Mouse (Mus musculus) cerebellum, adult 9-10 months (tissue): ENCODE data around the gene Ivl.

Experiments
- DNase-seq: peaks from one replicate; pipeline ENCODE4 v3.0.0; 2022

Ivl gene

DNA sequence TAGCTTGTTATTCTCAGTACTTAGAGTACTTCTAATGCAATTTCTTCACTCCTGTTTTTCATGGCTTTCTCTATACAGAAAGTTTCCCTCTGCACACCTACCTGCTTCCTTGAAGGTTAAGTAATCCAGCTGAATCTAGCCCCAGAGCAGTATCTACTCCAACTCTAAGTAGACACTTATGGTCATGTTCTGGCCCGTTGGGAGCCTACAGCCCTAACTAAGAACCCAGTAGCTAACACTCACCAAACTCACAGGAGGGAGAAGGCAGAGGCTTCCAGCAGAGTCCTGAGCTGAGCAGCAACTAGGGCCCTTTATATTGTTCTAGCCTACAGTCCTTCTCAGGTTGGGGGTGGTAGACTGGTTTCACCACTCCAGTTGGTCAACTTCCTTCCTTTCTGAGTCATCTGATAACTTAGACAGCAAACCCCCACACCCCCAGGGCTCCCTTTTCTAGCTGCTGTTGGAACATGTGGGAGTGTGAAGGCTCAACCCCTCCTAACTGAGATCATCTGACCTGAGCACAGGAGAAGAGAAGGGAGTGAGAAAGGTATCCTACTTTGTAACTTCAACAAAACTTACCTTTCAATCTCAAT, at the start of gene Ivl:
Gene Ivl, minus strand, starts transcription at position 287 of the 593 bp plus-strand sequence.
- DNase-seq = no peak

- DNase-seq = no peak
These were observed 48.0 kb upstream of the Ivl start, which contains the start of gene Lce6a for GRCm38 (mm10) chr3:92621560-92621959. Lce6a (minus strand) TSS chr3:92621660.

DNA sequence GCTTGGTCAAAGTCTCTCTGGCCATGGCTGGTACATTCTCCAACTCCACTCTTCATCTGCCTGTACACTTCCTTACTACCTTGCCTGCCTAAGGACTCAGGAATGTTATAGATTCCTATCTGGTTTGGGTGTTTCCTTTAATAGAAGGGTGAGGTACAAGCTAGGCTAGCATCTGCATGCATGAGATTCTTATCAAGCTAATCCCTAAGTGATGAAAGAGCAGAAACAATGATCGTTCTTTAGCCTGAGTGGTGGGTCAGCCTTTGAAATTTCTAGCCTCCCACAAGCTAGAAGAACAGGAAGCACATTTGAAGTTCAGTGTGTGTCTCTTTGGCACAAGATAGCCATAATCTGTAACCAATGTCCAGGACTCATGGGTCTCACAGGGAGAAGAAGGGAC, 36.3 kb upstream of the Ivl start:
- DNase-seq = no peak

- no peak for DNase-seq
These were observed 33.9 kb upstream of the Ivl start, which contains the start of gene 2210017I01Rik for GRCm38 (mm10) chr3:92607392-92607791. 2210017I01Rik (minus strand) TSS chr3:92607492.

- no peak for DNase-seq
These were observed 28.6 kb upstream of the Ivl start for GRCm38 (mm10) chr3:92602169-92602568.

DNA sequence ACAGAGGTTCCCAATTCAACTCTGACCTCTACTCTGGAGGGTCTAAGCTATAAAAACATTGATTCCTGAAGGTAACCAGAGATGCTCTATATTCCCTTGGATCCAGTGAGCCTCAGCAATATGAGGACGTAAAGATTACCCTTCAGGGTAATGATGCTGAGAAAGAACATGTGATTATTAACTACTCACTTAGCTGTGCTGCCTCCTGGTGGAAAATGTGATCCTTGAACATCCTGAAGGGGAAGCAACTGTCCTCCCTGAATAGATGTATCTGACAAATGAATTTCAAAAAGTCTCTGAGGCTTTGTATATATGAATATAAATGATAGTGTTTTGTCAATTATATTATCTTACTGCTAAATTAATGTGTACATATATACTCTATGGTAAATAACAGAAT, 26.9 kb upstream of the Ivl start:
- no peak for DNase-seq

- DNase-seq = no peak
These were observed 26.4 kb upstream of the Ivl start for GRCm38 (mm10) chr3:92599973-92600372.

- no peak for DNase-seq
These were observed 24.9 kb upstream of the Ivl start for GRCm38 (mm10) chr3:92598429-92598828.

DNA sequence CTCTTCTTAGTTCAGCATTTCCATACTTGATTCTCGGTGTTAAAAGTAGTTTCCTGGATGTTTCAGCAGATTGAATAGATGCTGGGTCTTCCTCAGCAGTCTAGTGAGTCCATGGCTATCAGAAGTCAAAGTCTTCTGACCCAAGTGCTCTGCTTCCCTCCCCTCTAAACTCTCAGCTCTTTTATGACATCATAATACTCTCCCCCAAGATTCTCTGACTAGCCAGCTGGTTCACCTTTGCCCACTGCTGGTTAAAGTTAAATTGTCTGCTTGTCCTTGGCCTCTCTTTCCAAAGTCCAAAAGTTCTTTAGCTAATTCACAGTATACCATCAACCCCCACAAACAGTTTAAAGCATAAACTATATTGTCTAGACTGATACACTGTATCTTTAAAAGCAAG, 15.3 kb upstream of the Ivl start, which contains the start of gene Smcp:
Gene Smcp, minus strand, starts transcription at position 140 of the 400 bp plus-strand sequence.
- no peak for DNase-seq

DNA sequence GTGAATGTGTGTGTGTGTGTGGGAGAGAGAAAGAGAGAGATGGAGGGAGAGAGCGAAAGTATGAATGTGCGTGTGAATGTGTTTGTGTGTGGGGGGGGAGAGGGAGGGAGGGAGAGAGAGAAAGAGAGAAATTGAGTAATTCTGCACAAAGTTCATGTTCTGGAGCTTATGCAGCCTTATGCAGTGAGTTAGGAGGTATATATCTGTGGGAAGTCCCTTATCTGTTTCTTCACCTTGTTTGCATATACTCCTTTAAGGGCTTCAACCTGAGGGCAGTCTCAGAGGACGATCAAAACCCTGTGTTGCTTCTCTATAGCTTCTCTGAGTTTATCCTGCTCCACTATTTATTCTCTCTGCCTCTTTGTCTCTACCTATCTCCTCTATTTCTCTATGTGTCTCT, 13.7 kb upstream of the Ivl start:
- no peak for DNase-seq

DNA sequence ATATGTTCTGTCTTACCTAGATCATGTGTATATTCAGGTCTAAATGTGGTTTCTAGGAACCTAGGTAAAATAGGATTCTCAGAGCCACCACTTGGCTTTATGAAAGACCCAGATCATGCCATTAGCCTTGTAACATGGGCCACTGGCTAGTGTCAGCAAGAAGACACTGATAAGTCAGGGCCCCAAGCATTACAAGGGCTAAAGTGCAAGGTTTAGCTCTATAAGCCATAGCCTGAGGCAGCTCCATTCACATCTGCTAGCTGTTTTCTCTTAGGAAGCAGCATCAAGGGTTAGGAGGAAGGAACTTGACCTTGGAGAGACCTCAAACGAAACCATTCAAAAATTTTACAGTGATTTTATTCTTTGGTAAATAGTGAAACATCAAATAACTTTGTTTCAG, 11.5 kb upstream of the Ivl start:
- no peak for DNase-seq

GRCm38 (mm10) chr3:92583164-92583826, 9.8 kb upstream of the Ivl start:
- DNase-seq = no peak

- DNase-seq = no peak
These were observed 6.0 kb upstream of the Ivl start for GRCm38 (mm10) chr3:92579508-92579907.

DNA sequence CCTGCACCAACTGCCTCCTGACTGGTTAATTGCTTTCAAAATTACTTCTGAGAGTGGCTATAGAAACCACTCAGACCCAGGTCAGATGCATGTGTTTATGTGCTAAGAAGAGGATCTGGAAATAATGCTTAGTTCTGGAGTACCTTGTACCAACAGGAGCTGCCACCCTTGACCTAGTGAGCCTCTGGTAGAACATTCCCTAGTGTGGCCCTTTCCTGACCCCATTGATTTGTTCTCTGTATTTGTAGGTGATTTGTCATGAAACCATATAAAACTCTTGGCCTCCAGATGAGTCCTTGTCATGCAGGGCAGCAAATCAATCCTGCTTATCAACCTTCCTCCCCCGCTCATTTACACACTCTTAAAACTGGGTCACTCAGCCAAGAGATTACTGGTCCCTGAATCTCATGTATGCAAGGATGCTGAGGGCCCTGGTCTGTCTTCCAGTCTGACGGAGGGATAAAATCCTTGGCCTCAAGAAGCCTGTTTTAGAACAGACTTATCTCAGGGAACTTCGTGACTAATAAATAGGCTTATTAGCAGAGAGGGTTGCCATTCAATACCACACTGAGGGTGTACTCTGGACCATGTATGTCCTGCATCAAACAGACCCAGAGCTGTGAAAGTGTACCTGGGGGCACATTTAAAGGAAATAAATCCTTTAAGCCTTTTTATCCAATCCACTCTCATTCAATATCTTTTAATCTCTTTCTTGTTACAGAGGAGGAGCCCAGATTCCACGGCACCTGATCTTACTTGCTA, 5.3 kb upstream of the Ivl start:
- DNase-seq = no peak

- no peak for DNase-seq
These were observed 900 bp downstream of the Ivl start for GRCm38 (mm10) chr3:92572514-92573155.

DNA sequence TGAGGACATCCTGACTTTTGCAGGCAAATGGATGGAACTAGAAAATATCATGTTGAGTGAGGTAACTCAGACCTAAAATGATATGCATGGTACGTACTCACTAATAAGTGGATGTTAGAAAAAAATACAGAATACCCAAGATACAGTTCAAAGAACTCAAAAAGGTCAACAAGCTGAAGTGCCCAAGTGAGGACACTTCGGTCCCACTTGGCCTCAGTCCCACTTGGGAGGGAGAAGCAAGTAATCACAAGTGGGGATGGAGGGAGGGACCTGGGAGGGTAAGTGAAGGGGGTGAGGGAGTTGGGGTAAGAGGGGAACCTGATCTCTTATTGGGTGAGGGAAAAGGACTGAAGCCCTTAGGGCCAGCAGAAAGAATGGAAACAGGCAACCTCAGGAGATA, 4.8 kb downstream of the Ivl start:
- DNase-seq = no peak

- DNase-seq = no peak
These were observed 8.1 kb downstream of the Ivl start for GRCm38 (mm10) chr3:92565418-92565817.

- DNase-seq = no peak
These were observed 39.1 kb downstream of the Ivl start, which contains the start of gene 2310046K23Rik for GRCm38 (mm10) chr3:92534411-92534810. 2310046K23Rik (minus strand) TSS chr3:92534511.
